Comparison of ENCODE assay signal across 20 mouse cellular contexts in the genomic region with DNA sequence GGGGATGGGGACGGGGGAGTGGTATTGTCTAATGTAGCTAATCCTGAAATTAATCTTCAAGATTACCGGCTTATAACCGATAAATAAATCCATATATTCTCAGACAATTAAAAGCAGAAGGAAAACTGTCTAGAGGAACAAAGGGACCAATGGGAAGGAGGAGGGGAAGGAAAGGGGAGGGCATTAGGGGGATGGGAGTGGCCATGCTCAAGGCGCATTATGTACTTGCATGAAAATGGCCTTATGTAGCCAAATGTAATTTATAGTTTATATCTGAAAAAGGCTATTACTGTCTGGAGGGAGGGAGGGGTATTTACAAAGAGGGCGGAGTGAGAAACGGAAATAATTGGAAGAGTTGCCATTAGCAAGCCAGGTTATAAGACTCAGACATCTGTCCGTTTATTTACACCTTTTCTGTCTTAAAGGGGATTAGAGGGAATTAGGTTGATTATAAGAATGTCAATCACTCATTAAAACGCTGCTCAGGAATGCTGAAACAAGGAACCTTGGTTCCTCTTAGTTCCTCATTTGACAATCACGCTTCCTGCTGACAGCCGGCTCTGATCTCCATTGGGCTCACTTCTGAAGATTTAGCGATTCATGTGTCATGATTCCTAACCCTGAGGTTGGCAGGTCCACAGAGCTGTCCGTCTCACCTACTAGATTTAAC. TPM values are rescaled to one million over a fixed set of nuclear protein-coding genes. Genes with fewer than 3 reads are reported as not detected.
DNase-seq lines count a peak whose midpoint lies in the region; ATAC-seq lines count a peak whose summit lies in the region.
"Had no signal": no experiment of that assay in that cellular context is flagged by ENCODE, and none has a peak within 500 bp of the region (broad histone marks: within the 10 kb centered on the region; RNA-seq: fewer than 3 reads in every experiment).

No protein-coding gene starts in this region.

- H3K4me2 ChIP-seq in lung, embryonic 16.5 days (ENCODE audit: low read depth, low read length) = peak overlapping the region; percentile 16; the same call in 1 of the 2 replicates
- H3K4me2 ChIP-seq: hindbrain, embryonic 14.5 days; liver, embryonic 11.5 days had no signal

- H3K4me1 ChIP-seq in lung, embryonic 16.5 days (replicated peaks; ENCODE audit: control insufficient read depth, insufficient read depth, low read length) = no peaks in the 10 kb centered on the region

- 38% methylated on average over 12 of the region's 12 CpGs for WGBS in lung, embryonic 16.5 days

- no peak overlapping the region for H3K27ac ChIP-seq in lung, embryonic 16.5 days (ENCODE audit: low read length)
- H3K27ac ChIP-seq: heart, adult 2 months; hindbrain, embryonic 14.5 days had no signal

- H3K9me3 ChIP-seq in lung, embryonic 16.5 days (ENCODE audit: control insufficient read depth, low read length) = no peaks in the 10 kb centered on the region

- no peak for DNase-seq in lung, postnatal 25 days (ENCODE audit: low spot score)
- DNase-seq in c-Kit-positive CD71-negative TER-119-negative erythroid progenitor cells, embryonic 14.5 days (ENCODE audit: low read depth) = peak; percentile 9
- DNase-seq in splenic B cell, adult 2 months (ENCODE audit: low read depth, low spot score) = peak; percentile 3
- DNase-seq in kidney, adult 11 months = no peak
- DNase-seq in gastrocnemius, adult 8-10 months (ENCODE audit: low spot score in 2 of 2) = no peak
- DNase-seq: adrenal gland, adult 2 months; cerebellum, adult 9-11 months; heart, adult 2 months; kidney, adult 18-20 months; kidney, postnatal 36 days; layer of hippocampus, postnatal 36 days; left cerebral cortex, postnatal 4 days; lung, postnatal 36 days; thymus, postnatal 4 days had no signal

- no peak for ATAC-seq in lung, embryonic 16.5 days (ENCODE audit: low read depth)
- peak; percentile 83 for ATAC-seq in granulocyte monocyte progenitor cell, adult 5-6 weeks (replicated peaks; ENCODE audit: poor library complexity, severe bottlenecking)

- H3K4me3 ChIP-seq in lung, embryonic 16.5 days (ENCODE audit: low read length) = no peak overlapping the region
- H3K4me3 ChIP-seq: heart, adult 2 months; myocyte had no signal

- no peaks in the 10 kb centered on the region; the same call in 1 of the 2 replicates for H3K27me3 ChIP-seq in lung, embryonic 16.5 days (ENCODE audit: control insufficient read depth, insufficient read depth, low read depth, low read length)
- no peaks in the 10 kb centered on the region for H3K27me3 ChIP-seq in splenic B cell, adult 2 months (ENCODE audit: control insufficient read depth, insufficient read depth, low read length, poor library complexity, severe bottlenecking)

- no peak overlapping the region for H3K9ac ChIP-seq in lung, embryonic 16.5 days (ENCODE audit: low read length)
- H3K9ac ChIP-seq: hindbrain, embryonic 14.5 days had no signal

- no peaks in the 10 kb centered on the region for H3K36me3 ChIP-seq in lung, embryonic 16.5 days (ENCODE audit: control insufficient read depth, insufficient read depth, low read length)
- H3K36me3 ChIP-seq in splenic B cell, adult 2 months (ENCODE audit: control insufficient read depth, insufficient read depth, low read length, poor library complexity, severe bottlenecking) = no peaks in the 10 kb centered on the region

RNA-seq across cellular contexts. Expression of gene Colgalt2, which starts 28.4 kb away (rescaled TPM):
- polyA plus RNA-seq in lung, embryonic 16.5 days (2015; fragmentation: Nextera tagmentation; extraction: Ambion mirVana) = 1.1 and 1.3 TPM in 2 replicates
- not detected in 2 replicates for total RNA-seq in granulocyte monocyte progenitor cell, adult 5-6 weeks (2014; fragmentation: Nextera tagmentation)
- not detected in 2 replicates for total RNA-seq in granulocyte monocyte progenitor cell, adult 5-6 weeks (2017)
- 1 to 10 TPM in 3 of 4 experiments, under 1 TPM in 1; 0.89 to 1.6 (median 1.2) TPM for total RNA-seq in gastrocnemius, adult 8-10 months (2022)
- total RNA-seq: neutrophil, adult 5-6 weeks had no signal
- polyA plus RNA-seq: myocyte had no signal

RNA-seq across cellular contexts. Expression of gene Tsen15, which starts 41.6 kb away (rescaled TPM):
- polyA plus RNA-seq in lung, embryonic 16.5 days (2015; fragmentation: Nextera tagmentation; extraction: Ambion mirVana) = 70.0 and 74.9 TPM in 2 replicates
- 52.9 and 57.0 TPM in 2 replicates for total RNA-seq in granulocyte monocyte progenitor cell, adult 5-6 weeks (2014; fragmentation: Nextera tagmentation)
- 26.9 and 39.7 TPM in 2 replicates for total RNA-seq in granulocyte monocyte progenitor cell, adult 5-6 weeks (2017)
- 10 to 100 TPM; 13.0 to 16.2 (median 14.8) TPM for total RNA-seq in gastrocnemius, adult 8-10 months (2022)

Comparison
In these comparisons a context has a peak if more than half of its experiments do, and no peak if none do; other contexts are left out.
1. DNase-seq: peak in c-Kit-positive CD71-negative TER-119-negative erythroid progenitor cells, embryonic 14.5 days (single experiment) and splenic B cell, adult 2 months (single experiment); none in lung, postnatal 25 days (single experiment), kidney, adult 11 months (single experiment) and gastrocnemius, adult 8-10 months (0 of 2).